Mouse (Mus musculus) lung, postnatal 14 days (tissue): ENCODE data around the gene Slc35f5.

ENCODE experiments used
- DNase-seq: peaks from one replicate; pipeline ENCODE4 v3.0.0; 2021

Slc35f5 gene

DNA sequence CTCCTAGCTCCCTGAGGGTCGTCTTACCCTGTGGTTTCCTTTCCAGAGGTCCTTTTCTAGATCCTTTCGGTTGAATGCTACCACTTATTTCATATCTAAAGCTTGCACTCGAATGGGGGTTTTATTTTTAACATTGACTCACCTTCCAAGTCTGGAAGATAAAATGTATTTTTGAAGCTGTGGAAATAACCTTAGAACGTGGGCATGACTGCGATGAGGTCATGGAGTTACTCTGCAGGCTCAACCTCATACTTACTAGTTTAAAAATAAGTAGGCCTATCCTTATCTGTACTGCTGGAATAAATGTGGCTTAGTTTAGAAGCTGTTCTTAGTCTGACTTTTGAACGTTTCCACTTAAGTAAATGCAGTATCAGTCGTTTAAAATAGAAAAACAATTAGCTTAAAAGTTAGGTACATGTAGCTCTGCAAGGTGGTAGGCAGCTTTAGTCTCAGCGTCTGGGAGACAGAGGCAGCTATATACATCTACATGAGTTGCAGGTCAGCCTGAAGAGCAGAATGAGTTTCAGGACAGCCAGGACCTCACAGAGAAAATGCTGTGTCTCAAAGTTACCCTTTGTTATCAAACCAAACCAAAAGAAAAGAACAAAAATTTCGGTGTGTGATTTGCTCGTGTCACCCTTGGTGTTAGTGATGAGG, 15.2 kb downstream of the Slc35f5 start:
- DNase-seq, result no peak

DNA sequence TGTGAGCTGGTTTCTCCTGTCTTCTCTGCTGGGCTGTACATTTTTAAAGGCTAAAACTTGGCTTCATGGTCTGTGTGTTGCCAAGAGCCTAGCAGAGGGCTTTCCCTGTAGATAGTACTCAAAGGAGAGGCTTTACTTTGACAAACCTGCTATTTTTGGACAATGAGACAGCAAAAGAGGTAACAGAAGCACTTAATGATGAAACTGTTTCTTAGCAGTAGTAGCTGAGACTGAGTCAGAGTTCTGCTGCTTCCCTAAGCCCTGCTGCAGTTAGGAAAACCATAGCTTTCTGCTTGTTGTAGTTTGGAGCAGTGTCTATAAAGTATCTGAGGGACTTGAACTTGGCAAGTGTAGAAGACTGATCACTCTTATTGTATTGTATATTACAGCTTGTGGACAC, 16.6 kb downstream of the Slc35f5 start:
- no peak for DNase-seq

DNA sequence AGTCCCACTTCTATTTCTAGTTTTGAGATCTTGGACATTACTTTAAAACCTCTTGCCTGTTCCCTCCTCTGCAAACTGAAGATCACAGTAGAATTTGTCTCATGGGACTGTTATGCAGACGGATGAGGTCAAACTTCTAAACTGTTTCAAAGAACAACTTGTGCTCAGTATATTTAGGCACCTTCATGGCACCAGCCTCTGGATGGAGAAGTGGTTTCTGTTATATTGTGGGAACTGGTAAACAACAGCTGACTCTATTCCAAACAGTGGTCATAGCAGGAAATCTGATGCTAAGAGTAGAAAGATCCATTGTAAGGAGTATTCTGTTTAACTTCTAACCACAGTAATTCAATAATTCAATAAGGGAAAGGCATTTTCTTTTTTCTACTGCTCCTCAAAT, 17.7 kb downstream of the Slc35f5 start:
- DNase-seq, result no peak

DNA sequence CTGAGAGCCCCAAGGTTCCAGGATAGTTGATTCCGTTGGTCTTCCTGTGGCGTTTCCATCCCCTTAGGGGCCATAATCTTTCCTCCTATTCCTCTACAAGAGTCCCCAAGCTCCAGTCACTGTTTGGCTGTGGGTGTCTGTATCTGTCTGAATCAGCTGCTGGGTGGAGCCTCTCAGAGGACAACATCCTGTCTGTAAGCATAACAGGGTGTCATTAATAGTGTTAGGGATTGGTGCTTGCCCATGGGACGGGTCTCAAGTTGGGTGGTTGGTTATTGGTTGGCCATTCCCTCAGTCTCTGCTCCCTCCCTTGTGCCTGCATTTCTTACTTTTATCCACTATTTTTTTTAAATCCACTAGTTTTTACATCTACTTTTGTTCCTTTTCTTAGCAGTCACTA, 20.7 kb downstream of the Slc35f5 start:
- DNase-seq, result no peak

DNA sequence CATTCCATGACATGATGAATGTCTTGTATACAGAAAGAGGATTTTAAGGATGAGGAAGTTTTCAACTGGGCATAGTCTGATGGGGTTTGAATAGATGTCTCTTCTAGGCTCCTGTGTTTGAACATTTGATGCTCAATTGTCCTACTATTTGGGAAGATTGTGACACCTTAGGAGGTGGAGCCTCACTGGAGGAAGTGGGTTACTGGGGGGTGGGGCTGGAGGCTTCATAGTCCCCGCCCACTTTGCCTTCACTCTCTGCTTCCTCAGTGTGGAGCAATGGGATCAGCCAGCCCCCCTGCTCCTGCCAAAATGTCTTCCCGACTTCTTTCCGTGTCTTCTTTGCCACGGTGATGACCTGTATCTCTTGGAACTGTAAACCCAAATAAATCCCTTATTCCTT, 43.2 kb downstream of the Slc35f5 start:
- no peak for DNase-seq

DNA sequence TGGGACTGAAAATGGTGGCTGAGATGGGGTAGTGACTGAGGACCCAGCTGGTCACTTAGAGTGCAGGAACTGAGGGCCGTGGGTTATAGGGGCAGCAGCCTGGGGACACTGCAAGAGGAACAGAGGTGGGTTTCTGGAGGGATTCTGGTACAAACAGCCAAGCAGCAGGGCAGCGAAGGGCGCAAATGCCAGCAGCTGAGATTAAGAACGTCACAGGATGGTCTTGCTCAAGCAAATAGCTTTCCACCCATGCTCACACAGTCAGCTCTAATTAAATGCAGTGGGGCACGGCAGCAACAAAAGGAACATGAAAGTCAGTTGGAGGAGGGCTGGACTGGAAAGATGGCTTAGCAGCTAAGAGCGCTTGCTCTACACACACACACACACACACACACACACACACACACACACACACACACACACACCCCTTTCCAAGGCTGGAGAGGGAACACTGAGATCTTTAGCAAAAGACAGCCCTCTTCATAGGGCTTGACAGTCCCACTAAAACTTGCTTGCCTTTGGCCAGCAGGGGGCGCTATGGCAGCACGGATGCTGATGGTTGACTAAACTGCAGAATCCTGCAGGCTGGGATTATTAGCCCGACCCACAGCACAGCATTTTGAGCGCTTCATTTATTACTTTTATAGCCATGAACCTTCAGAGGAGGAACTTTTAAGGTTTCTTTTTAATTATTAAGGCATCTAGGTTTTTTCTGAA, 46.9 kb downstream of the Slc35f5 start:
- peak; percentile 93 for DNase-seq

DNA sequence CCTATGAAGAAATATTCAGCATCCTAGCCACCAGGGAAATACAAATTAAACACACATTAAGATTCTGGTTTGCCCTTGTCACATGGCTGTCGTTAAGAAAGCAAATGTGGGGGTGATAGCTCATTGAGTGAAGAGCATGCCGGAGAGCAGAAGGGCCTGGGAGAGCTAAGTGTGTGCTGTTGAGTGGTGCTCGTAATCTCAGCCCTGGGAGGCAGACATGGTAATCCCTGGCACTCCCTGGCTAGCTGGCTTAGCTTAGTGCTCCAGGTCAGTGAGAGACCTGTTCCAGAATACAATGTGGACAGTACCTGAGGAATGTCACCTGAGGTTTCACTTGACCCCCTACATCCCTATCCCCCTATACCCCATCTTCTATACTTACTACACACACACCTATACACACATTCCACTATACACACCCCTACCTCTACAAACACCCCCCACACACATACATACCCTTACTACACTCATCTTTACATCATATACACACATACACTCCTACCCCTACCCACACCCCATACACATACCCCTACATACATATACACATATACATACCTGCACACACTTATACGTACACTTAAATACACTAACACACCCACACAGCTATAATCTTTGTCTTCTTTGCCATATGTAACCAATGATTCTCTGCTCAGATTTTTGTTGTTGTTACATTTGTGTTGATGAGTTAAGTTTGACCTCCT, 64.1 kb downstream of the Slc35f5 start:
- DNase-seq, result no peak

DNA sequence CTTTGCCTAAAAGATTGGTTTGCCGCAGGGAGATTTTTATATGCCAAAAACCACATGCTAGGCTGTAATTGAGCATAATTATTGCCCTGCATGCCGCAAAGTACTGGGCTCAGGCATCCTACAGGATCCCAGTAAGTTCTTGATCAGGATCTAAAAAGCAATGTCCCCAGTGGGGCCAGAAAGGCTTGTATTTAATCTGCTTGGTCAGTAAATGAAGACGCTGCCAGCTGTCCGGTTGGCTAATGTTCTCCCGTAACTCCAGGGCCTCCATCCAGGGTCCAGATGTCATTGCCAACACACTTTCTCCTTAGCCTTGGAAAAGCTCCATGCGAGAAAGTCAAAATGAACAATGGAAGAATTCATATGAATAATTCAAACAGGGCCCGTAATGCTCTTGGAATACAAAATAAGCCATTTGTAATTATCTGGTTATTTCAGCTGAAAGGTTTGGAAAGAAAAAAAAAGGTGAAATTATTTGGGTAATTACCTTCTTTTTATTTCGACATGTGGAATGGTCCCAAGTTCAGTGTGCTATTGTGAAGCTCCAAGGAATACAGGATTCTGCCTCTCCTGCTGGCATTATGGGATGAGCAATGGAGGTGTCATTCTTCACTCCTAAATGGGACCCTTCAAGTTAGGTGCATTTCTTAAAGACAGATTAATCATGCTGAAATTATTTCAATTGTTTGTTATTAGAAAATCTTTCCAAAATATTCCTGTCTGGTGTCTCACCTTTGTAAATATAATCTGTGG, 79.3 kb downstream of the Slc35f5 start:
- DNase-seq, result no peak

DNA sequence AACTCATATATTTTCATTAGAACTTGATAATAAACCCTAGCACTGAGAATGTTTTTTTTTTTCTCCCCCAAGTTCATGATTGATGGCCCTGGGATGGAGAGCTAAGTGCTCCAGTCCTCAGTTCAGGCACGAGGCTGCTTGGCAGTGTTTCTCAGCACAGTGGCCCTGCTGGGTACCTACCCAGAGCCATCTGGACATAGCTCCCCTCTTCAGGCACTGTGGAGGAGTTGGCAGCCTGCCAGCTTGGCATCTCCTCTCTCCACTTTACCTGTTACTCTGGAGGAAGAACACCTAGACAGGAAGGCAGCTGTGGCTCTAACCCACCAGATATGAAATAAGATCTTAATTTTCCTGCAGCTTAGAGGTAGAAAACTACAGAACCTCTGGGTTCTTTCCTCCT, 83.2 kb downstream of the Slc35f5 start:
- DNase-seq, result no peak
